Mouse (Mus musculus) heart, adult 2 months (tissue): ENCODE measurements at regions not wholly inside any gene's neighbourhood (a gene's known extent, or its start where the extent isn't known, plus 50 kb on each side); places are given as distances from the start of the nearest gene placed in this dataset.

Experiments
- DNase-seq, 2 experiments: peaks; one replicate each; pipeline ENCODE4 v3.0.0; 2021
- H3K27ac ChIP-seq: fragments of 200-600 bp; 2 replicates; pipeline ENCODE4 v1.8.1; 2022
- H3K27me3 ChIP-seq: fragments of 200-500 bp; 2 replicates; pipeline ENCODE4 v1.6.1; 2012; ENCODE audit warnings: mild to moderate bottlenecking, low read length, inconsistent platforms, mixed read lengths; ENCODE audit not compliant: control insufficient read depth, insufficient read depth
- H3K36me3 ChIP-seq: fragments of 200-500 bp; 2 replicates; pipeline ENCODE4 v1.6.1; 2012; ENCODE audit warnings: low read length, inconsistent platforms; ENCODE audit not compliant: control insufficient read depth, insufficient read depth
- H3K4me1 ChIP-seq: fragments of 200-500 bp; 2 replicates; pipeline ENCODE4 v1.6.1; 2011; ENCODE audit warnings: low read length; ENCODE audit not compliant: control insufficient read depth, insufficient read depth
- H3K4me3 ChIP-seq: fragments of 200-600 bp; 2 replicates; pipeline ENCODE4 v1.8.1; 2022
- H3K79me2 ChIP-seq: fragments of 200-500 bp; replicated peaks from 2 replicates; pipeline ENCODE4 v1.6.1; 2012; ENCODE audit warnings: mild to moderate bottlenecking, inconsistent platforms, low read length, moderate library complexity, mixed read lengths; ENCODE audit not compliant: control insufficient read depth, insufficient read depth
- H3K9ac ChIP-seq: fragments of 200-500 bp; 2 replicates; pipeline ENCODE4 v1.6.1; 2012; ENCODE audit warnings: low read depth, mild to moderate bottlenecking, control low read depth, inconsistent platforms, low read length, mixed read lengths
- CTCF ChIP-seq: fragments of 200-600 bp; IDR thresholded peaks from 2 replicates; pipeline ENCODE4 v1.8.1; 2022; ENCODE audit warnings: antibody characterized with exemption, mild to moderate bottlenecking, moderate library complexity
- EP300 ChIP-seq: fragments of 200-500 bp; IDR thresholded peaks from 2 replicates; pipeline ENCODE4 v1.6.1; 2011; ENCODE audit warnings: low read depth, low read length, control low read depth; ENCODE audit not compliant: insufficient read depth
- POLR2A ChIP-seq: fragments of 200-500 bp; IDR thresholded peaks from 2 replicates; pipeline ENCODE4 v1.6.1; 2011; ENCODE audit warnings: mild to moderate bottlenecking, low read depth, low read length, control low read depth; ENCODE audit not compliant: insufficient read depth
- WGBS: fragments of 180-500 bp; shearing (Covaris S2); methylation state at CpG from one replicate; pipeline ENCODE4 v1.1.7; 2018; 5-methylcytosine and 5-hydroxymethylcytosine counted together
- intact Hi-C: fragments of 180-260 bp; cut with DNase I; formaldehyde crosslinking; loops from one replicate; pipeline ENCODE4 v1.15.1; 2025

GRCm38 (mm10) chr17:47275796-47276311 is 92.8 kb upstream of the Mrps10 start:
- Histone ChIP-seq H3K36me3 (no peaks in the 10 kb centered on the region), H3K4me1 (peaks cover 5% of the 10 kb centered on the region), H3K4me3 (no peak overlapping the region), H3K79me2 (no peaks in the 10 kb centered on the region), H3K27me3 (no peaks in the 10 kb centered on the region), H3K27ac (no peak overlapping the region), H3K9ac (no peak overlapping the region)
- WGBS = 72% methylated on average over 19 of the region's 19 CpGs
- TF ChIP-seq EP300 = no peak
- no peak for TF ChIP-seq CTCF
- no peak for TF ChIP-seq POLR2A
- no peak for DNase-seq
- intact Hi-C loops = no loop called here

GRCm38 (mm10) chr17:47273309-47273708 is 95.4 kb upstream of the Mrps10 start:
- WGBS = 79% methylated on average over 7 of the region's 7 CpGs
- Histone ChIP-seq H3K9ac (no peak overlapping the region), H3K27ac (no peak overlapping the region), H3K4me1 (peaks cover 5% of the 10 kb centered on the region), H3K4me3 (no peak overlapping the region), H3K36me3 (no peaks in the 10 kb centered on the region), H3K79me2 (no peaks in the 10 kb centered on the region), H3K27me3 (no peaks in the 10 kb centered on the region)
- intact Hi-C loops = no loop called here
- no peak for DNase-seq
- TF ChIP-seq POLR2A (no peak), EP300 (no peak), CTCF (no peak)

DNA sequence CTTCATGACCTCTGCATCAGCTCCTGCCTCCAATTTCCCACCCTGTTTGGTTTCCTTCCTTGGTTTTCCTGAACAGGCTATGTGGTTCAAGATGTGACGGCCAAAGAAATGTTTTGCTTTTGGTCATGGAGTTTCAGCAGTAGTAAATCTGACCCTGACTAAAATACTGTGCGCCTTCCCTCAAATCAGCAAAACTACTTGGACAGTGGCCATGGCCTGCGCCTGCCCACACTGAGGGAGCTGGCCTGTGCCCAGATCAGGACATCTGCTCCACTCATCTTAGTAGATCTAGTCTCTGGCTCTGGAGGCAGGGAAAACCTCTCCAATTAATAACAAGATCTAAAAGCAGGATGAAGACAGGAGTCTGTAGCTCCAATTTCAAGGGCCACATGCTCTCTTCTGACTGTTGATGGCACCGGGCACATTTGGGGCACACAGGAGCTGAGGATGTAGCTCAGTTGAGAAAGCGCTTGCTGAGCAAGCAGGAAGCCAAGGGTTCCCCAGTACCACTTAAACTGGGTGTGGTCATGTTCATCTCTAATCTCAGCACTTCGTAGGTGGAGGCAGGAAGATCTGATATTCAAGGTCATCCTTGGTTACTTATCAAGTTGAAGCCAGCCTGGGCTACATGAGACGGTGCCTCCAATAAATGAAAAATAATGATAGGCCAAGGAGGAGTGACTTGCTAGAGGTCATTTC is 96.6 kb upstream of the Mrps10 start:
- peaks cover 5% of the 10 kb centered on the region for H3K4me1 ChIP-seq
- intact Hi-C loops = no loop called here
- no peak overlapping the region for H3K9ac ChIP-seq
- TF ChIP-seq CTCF (no peak), POLR2A (no peak), EP300 (no peak)
- no peaks in the 10 kb centered on the region for H3K79me2 ChIP-seq
- H3K4me3 ChIP-seq = no peak overlapping the region
- WGBS = 41% methylated on average over 7 of the region's 7 CpGs
- no peaks in the 10 kb centered on the region for H3K36me3 ChIP-seq
- H3K27me3 ChIP-seq = no peaks in the 10 kb centered on the region
- peak; percentile 66 to 75 for DNase-seq
- H3K27ac ChIP-seq = no peak overlapping the region

GRCm38 (mm10) chr17:47269053-47269891 is 99.4 kb upstream of the Mrps10 start:
- H3K27ac ChIP-seq = no peak overlapping the region
- no peaks in the 10 kb centered on the region for H3K27me3 ChIP-seq
- H3K36me3 ChIP-seq = no peaks in the 10 kb centered on the region
- H3K4me1 ChIP-seq = peaks cover 5% of the 10 kb centered on the region
- no peak overlapping the region for H3K4me3 ChIP-seq
- no peak overlapping the region for H3K9ac ChIP-seq
- TF ChIP-seq CTCF (no peak), EP300 (no peak)
- no peaks in the 10 kb centered on the region for H3K79me2 ChIP-seq
- intact Hi-C loops = no loop called here
- no peak for DNase-seq
- 78% methylated on average over 19 of the region's 19 CpGs for WGBS

GRCm38 (mm10) chr17:47267843-47268242 is 100.8 kb upstream of the Mrps10 start:
- Histone ChIP-seq H3K27me3 (no peaks in the 10 kb centered on the region), H3K9ac (no peak overlapping the region), H3K36me3 (no peaks in the 10 kb centered on the region), H3K4me1 (peaks cover 5% of the 10 kb centered on the region), H3K79me2 (no peaks in the 10 kb centered on the region), H3K27ac (no peak overlapping the region), H3K4me3 (no peak overlapping the region)
- intact Hi-C loops = no loop called here
- no peak for TF ChIP-seq EP300
- TF ChIP-seq CTCF = peak; percentile 33
- no peak for DNase-seq
- WGBS = 90% methylated on average over 4 of the region's 4 CpGs

- H3K36me3 ChIP-seq = no peaks in the 10 kb centered on the region
- H3K4me3 ChIP-seq = no peak overlapping the region
- intact Hi-C loops = no loop called here
- H3K9ac ChIP-seq = no peak overlapping the region
- no peaks in the 10 kb centered on the region for H3K27me3 ChIP-seq
- peaks cover 3% of the 10 kb centered on the region for H3K4me1 ChIP-seq
- no peaks in the 10 kb centered on the region for H3K79me2 ChIP-seq
- H3K27ac ChIP-seq = no peak overlapping the region
- TF ChIP-seq EP300 (no peak), CTCF (no peak), POLR2A (no peak)
- WGBS = 93% methylated on average over 13 of the region's 13 CpGs
- DNase-seq = no peak
Observed at GRCm38 (mm10) chr17:47267076-47267475, 101.6 kb upstream of the Mrps10 start.
